Mouse (Mus musculus): ENCODE measurements around the gene Klk15. TPM values are rescaled to one million over a fixed set of nuclear protein-coding genes. Genes with fewer than 3 reads are reported as not detected.
"Not testable (repeated sequence)": the region's sequence is repeated elsewhere in the genome, so short reads cannot be mapped to it uniquely, and the experiment has no call there.

The Klk15 gene
- polyA plus RNA-seq, 1 experiment, result not detected

DNA sequence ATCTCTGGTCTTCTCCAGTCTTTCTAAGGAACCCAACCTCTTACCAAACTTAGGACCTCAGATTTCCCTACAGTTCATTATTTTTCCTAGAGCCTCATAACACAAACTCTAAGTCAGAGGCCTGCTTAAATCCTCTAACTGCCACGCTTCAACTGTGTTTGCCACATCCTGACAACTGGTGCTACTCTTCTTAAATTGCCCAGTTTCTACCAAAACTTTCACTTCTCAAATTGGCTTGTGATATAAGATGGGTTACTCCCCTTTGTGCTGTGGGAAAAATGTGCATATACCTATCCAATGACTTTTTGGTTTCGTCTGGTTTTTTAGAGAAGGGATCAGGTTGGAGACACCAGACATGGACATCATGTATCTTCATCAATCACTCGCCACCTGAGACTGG lies 33.5 kb downstream of the Klk15 start:
- 88% methylated on average over 3 of the region's 3 CpGs for WGBS
- DNase-seq (ENCODE audit: low read depth, low spot score), result no peak

DNA sequence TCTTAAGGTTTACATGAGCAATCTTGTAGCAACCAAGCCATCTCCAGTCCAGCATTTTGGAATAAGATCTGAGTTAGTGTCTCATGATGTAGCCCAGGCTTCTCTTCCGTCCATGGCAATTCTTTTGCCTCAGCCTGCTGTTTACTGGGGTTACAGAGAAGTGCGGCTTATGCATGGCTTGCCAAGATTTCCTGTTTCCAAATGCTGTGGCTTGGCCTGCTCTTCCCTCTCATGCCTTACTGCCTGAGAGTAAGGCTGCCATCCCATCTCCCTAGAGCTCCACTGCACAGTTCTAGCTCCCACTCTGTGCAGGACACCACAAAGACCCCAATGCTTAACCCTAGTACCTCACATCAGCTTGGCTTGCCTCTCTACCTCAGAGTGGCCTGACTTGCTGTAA lies 34.1 kb downstream of the Klk15 start:
- WGBS, result 84% methylated on average over 2 of the region's 2 CpGs
- no peak for DNase-seq (ENCODE audit: low read depth, low spot score)

GRCm38 (mm10) chr7:43975761-43976160 lies 42.2 kb downstream of the Klk15 start, which contains the start of gene Klk1b9:
Gene Klk1b9 (plus strand): TSS chr7:43976061.
- DNase-seq (ENCODE audit: low read depth, low spot score), result not testable (repeated sequence)
- WGBS, result 64% methylated on average over 1 of the region's 1 CpGs

- no peak for DNase-seq (ENCODE audit: low read depth, low spot score)
Observed at GRCm38 (mm10) chr7:43985657-43986056, 52.1 kb downstream of the Klk15 start.

Other genes with a start within 250 kb of the Klk15 start
- gene Klk14, start 243.3 kb upstream of the Klk15 start, polyA plus RNA-seq (2012; rRNA removed), result 0.16 TPM in 2 replicates
- not detected in 2 replicates for gene Klk13, start 221.2 kb upstream of the Klk15 start, polyA plus RNA-seq (2012; rRNA removed)
- gene Klk12, start 164.8 kb upstream of the Klk15 start, polyA plus RNA-seq (2012; rRNA removed), result not detected in 2 replicates
- not detected in 2 replicates for gene Klk11, start 159.1 kb upstream of the Klk15 start, polyA plus RNA-seq (2012; rRNA removed)
- 0.21 and 0.69 TPM in 2 replicates for gene Klk10, start 152.7 kb upstream of the Klk15 start, polyA plus RNA-seq (2012; rRNA removed)
- not detected in 2 replicates for gene Klk9, start 141.8 kb upstream of the Klk15 start, polyA plus RNA-seq (2012; rRNA removed)
- gene Klk8, start 136.2 kb upstream of the Klk15 start, polyA plus RNA-seq (2012; rRNA removed), result 3.1 TPM in 2 replicates
- not detected in 2 replicates for gene Klk7, start 122.4 kb upstream of the Klk15 start, polyA plus RNA-seq (2012; rRNA removed)
- not detected in 2 replicates for gene Klk6, start 109.2 kb upstream of the Klk15 start, polyA plus RNA-seq (2012; rRNA removed)
- gene Klk5, start 91.8 kb upstream of the Klk15 start, polyA plus RNA-seq (2012; rRNA removed), result not detected in 2 replicates
- gene Klk4, start 52.6 kb upstream of the Klk15 start, polyA plus RNA-seq (2012; rRNA removed), result not detected in 2 replicates
- not detected in 2 replicates for gene Klk1b8, start 16.9 kb downstream of the Klk15 start, polyA plus RNA-seq (2012; rRNA removed)
- not detected in 2 replicates for gene Klk1b1, start 33.0 kb downstream of the Klk15 start, polyA plus RNA-seq (2012; rRNA removed)
- gene Klk1b9, start 42.3 kb downstream of the Klk15 start, polyA plus RNA-seq (2012; rRNA removed), result not detected in 2 replicates
- not detected in 2 replicates for gene Klk1b11, start 62.1 kb downstream of the Klk15 start, polyA plus RNA-seq (2012; rRNA removed)
- not detected in 2 replicates for gene Klk1b26, start 78.4 kb downstream of the Klk15 start, polyA plus RNA-seq (2012; rRNA removed)
- gene Klk1b27, start 118.5 kb downstream of the Klk15 start, polyA plus RNA-seq (2012; rRNA removed), result 0.62 and 0.71 TPM in 2 replicates
- not detected in 2 replicates for gene Klk1b21, start 168.6 kb downstream of the Klk15 start, polyA plus RNA-seq (2012; rRNA removed)
- gene Klk1b22, start 178.9 kb downstream of the Klk15 start, polyA plus RNA-seq (2012; rRNA removed), result 2.6 and 4.9 TPM in 2 replicates
- gene Klk1b16, start 203.0 kb downstream of the Klk15 start, polyA plus RNA-seq (2012; rRNA removed), result not detected in 2 replicates

Data from large intestine, adult 2 months (tissue).